Mouse (Mus musculus): ENCODE measurements at regions not wholly inside any gene's neighbourhood (a gene's known extent, or its start where the extent isn't known, plus 50 kb on each side); places are given as distances from the start of the nearest gene placed in this dataset.

DNA sequence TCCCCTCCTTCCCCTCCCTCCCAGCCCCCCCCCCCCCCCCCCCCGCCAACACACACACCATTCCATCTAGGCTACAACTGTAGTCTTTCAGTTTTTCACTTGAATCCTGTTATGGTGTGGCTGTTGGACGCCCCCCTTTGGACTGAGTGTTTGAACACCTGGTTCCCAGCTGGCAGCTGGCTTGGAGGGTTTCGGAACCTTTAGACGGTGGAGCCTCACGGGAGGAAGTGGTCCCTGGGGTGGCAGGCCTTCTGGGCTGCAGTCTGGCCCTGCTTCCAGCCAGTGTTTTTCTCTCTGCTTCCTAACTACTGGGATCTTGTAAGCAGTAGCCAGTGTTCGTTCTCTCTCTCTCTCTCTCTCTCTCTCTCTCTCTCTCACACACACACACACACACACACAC is 101.4 kb upstream of the Arid2 start:
- DNase-seq: no peak

DNA sequence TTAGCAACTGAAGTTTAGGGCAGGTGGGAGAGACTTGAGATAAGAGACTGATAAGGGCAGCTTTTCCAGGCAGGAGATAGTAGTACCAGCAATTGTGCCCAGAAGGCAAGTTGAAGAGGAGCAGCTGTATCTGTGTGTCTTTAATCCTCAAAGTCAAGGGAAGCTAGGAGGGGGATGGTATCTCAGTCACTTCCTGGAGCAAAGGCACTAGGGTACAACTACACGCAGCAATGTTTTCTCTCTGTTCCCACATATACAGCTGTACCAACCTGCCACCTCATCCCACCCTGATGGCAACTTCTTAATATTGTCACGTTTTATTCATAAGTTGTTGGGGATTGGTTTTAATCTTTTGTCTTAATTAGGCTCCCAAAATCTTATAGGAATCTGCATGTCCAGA is 97.8 kb upstream of the Arid2 start:
- no peak for DNase-seq

DNA sequence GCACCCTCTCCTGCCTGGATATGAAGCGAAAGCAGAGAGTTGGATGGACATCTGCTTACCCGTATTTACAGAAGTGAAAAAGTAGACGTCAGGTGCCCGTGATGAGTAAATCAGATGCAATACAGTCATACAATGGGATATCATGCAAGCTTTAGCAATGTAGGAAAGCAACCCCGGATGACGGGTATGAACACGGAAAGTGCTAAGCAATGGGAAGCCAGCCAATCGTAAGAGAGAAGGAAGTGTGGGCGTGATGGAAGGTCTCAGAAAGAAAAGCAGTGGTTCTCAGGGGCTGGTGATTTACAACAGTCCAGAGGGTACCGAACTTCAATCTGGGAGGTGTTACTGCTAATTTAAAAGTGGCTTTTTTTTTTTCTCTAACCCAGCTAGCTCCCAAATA is 89.9 kb upstream of the Arid2 start:
- DNase-seq: no peak

DNA sequence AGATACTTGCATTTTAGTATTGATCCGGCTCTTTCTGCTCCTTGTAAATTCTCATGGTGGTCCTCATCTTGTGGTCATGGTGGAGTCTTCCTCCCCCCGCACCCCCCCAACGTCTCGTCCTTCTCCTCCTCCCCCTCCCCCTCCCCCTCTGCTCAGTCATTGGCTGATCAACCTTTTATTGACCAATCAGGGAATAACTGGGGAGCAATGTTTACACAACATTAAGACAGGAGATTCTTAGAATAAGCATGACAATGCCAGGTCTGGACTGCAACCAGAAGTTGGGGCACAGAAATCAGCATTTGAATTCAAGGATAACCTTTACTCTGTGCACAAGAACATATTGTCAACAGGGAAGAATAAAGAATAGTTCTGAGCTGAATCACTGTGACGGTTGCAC is 89.4 kb upstream of the Arid2 start:
- DNase-seq: no peak

DNA sequence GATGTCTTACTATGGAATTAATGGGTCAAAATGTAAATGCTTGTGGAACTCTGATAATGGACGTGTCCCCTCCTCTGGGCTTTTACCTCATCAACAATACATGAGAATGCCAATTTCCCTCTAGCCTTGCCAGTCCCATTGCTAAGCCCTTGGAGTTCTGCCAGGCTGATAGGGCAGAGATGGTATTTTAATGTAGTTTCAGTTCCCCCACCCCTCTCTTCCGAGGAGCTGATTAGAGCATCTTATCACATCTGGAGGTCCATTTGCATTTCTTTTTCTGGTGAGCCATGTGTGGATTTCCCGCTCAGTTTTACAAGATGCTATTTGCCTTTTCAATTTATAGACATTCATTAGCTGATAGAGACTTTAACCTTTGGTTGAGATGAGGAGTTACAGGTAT is 86.0 kb upstream of the Arid2 start:
- no peak for DNase-seq

DNA sequence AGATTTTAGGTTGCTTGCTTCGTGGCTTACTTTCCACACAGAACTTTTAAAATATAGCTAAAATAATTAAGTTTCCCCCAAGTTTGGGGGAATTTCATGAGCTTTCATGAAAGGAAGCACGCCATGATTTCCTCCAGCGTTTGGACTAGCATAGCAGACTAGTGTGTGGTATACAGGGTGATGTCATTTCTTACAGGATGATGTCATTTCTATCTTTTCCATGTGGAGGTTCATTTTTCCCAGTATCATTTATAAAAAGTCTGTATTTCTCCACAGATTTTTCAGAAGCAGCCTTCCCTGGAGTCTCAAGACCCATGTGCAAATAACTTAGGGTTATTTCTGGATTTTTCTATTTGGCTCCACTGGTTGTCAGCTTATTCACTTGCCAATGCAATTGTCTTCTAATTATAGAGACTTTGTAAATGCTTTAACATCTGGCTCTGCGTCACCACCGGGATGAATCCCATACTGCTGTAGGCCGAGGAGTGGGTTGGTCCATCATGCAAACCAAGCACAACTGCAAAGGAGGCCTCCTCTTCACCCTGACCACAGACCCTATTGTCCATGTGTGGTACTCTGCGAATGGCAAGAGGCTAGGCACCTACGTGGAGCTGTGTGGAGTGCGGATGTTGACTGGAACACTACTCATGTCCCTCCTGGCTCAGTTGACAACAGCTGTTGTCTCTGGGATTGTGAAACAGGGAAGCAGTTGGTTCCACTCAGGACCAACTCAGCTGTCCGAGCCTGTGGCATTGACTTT is 85.4 kb upstream of the Arid2 start:
- DNase-seq: no peak

DNA sequence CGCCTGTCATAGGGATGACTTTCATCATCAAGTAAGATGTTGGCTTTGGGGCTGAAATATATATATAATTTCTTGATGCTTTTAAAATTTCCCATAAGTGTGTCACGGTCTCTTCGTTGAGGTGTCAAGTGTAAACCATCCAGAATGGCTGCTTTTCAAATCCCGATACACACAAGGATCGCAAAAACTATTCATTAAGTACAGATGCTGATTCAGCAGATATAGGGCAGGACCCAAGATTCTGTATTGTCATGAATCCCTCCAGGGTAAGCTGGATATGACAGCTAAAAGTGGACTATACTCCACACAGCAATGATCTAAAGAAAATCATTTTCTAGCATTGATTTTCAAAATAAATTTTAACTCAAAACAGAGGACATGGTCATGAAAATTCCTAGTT is 83.1 kb upstream of the Arid2 start:
- DNase-seq: no peak

DNA sequence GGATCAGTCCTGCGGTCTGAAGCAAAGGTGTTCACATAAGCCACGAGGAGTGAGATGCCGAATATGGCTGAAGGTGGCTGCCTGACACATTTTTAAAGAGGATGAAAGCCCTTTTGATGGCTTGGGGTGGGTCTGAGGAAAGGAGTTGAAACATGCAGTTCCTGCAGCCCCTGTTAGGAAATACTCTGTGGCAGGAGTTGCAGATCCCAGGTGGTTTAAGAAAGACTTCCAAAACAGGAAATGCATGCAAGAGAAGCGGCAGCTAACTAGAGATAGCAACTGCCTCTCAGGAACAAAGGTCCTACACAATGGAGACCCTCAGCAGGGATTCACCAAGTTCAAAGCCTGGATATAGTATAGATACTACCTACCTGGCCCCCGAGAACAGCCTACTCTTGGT is 82.7 kb upstream of the Arid2 start:
- no peak for DNase-seq

DNA sequence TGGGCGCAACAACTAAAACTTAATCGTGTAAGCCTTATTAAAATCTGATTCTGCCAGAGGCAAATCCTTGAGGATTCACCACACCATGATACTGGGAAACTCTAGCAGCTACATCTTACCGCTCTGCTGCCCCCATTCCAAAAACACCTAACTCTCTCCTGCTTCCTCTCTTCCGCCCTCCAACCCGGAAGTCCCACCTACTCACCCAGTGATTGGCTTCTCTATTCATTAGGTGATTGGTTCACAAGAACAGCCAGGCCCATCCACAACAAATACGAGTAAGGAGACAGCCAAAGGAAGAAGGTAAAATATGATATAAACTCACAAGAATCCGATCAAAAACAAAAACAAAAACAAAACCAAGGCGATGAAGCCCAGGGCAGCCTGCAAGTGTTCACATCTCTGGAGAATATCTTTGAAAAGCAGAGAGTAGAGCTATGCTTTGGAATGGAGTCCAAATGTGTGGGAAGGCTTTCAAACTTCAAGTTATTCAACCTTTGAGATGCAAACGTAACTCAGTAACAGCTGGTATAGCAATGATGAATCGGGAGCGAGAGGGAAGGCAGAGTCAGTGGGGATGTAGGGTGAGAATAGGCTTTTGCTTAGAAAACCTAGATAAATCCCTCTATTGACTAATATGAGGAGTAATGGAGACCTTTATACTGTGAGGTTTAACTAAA is 76.5 kb upstream of the Arid2 start:
- DNase-seq: no peak

DNA sequence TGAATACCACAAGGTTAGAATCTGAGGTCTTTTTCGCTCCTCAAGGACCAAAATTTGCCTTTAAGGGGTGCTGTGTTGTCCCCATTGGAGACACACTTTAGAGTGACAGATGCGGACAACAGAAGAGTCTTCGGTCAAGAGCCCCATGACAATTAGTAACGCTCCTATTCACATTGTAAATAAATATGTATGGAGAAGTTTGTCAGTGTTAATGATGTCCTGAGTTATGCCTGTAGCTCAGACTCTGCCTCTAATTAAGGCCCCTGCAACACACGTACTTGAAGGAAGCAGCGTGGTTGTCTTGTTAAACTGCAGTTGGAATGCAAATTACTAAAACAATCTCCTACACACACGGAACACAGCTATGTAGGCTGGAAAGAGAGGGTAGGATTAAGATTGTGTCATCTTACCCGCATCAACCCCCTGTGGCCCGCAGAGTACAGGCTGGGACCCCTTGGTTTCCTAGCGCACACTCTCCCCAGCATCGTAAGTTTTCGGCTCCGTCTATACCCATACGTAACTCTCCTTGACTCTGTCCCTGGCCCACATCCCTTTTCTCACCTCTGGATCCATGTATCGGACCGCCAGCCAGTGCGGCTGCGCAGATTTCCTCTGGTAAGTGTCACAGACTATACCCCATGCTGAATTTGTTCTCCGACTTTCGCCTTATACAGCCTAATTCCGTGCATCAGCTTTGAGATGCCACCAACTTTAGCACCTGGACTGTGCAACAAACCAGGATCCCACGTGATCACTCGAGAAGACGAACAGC is 73.6 kb upstream of the Arid2 start:
- DNase-seq: no peak

DNA sequence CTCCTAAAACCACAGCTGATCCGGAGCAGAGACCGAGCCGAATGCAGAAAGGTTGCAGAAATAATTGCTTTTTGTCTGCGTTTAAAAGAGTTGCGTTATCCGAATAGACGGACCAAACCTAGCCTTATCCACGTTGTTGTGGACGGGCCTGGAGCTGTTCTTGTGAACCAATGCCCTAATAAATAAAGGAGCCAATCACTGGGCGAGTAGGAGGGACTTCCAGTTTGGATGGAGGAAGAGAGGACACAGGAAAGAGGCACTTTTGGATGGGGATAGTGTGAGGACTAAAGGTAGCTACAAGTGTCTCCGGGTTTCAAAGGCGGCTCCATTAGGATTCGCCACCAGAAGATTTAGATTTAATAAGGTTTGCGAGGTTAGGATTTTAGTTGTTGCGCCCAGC is 69.4 kb upstream of the Arid2 start:
- DNase-seq: no peak

DNA sequence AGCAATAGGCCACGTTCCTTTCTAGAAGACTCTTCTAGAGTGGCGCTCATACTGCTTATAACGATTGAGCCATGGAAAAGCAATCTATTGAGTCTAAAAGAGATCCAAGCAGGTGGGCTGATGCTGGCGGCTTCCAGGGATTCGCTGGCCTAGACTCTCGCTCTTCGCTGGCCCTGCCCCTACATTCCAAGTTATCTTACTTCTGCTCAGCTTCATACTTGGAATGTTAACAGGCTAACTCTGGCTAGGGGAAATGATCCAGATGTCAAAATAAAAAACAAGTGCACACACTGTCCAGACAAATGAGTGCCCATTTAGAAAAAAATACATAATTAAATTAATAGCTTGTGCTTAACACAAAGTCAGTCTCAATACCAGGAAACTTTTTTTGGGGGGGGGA is 67.6 kb upstream of the Arid2 start:
- no peak for DNase-seq

DNA sequence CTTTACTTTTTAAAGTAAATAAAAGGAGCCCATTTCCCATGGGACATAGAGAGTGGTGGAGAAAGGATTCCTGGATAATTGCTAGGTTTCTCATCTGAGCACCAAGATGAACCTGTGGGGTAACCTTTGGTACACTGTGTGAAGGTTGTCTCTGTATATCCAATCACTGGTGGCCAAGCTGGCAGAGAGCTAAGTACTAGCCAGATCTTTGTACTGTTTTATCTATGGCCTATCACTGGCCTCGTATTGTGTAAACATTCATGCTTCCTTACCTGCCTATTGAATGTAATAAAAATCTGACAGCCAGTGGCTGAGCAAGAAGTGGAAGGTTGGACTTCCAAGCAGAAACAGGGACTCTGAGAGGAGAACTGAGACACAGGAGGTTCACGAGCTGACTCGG is 55.3 kb upstream of the Arid2 start:
- no peak for DNase-seq

DNA sequence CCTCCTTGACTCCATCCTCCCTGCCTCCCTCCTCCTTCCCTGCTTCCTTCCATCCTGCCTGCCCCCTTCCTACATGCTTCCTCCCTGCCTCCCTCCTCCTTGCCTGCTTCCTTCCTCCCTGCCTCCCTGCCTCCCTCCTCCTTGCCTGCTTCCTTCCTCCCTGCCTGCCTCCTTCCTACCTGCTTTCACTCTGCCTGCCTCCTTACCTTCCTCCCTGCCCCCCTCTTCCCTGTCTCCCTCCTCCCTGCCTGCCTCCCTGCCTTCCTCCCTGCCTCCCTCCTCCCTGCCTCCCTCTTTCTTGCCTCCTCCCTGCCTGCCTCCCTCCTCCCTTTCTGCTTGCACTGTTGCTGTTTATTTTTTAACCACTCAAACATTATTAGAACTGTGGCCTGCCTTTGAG is 54.2 kb upstream of the Arid2 start:
- no peak for DNase-seq

DNA sequence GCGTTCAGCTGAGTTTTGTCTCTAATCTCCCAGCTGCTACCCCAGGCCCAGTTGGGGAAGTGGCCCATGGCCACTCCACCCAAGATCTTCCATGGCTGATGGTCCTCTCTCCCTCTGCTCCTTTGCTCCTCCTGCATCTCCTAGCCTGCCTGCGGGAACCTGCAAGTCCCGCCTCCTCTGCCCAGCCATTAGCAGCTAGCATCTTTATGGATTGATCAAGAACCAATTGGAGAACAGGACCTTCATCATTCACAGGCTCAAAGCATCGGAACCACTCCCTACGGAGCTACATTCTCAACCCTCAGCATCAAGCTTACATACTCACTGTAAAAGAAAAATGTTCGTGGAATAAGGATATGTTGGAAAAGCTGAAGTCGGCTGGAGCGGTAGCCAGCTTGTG is 52.5 kb upstream of the Arid2 start:
- DNase-seq: no peak
